Mouse (Mus musculus) urinary bladder, postnatal 0 days (tissue): Measurements from ENCODE around the gene Tas2r119. TPM values are rescaled to one million over a fixed set of nuclear protein-coding genes. Genes with fewer than 3 reads are reported as not detected.

ENCODE experiments used
- polyA plus RNA-seq: library from polyadenylated mRNA; unstranded; fragments of >200 nt; fragmentation: Nextera tagmentation; extraction: Ambion mirVana; gene quantifications from 2 replicates; pipeline ENCODE4 v1.2.1, GENCODE M21; 2015

Tas2r119 gene
- polyA plus RNA-seq: not detected in 2 replicates

GRCm38 (mm10) chr15:32176989-32177388 lies at the start of gene Tas2r119:
Tas2r119 (plus strand) TSS chr15:32177289.

Other genes starting within 250 kb of the Tas2r119 start
- 8.3 and 8.7 TPM in 2 replicates for gene Sema5a, start 67.5 kb downstream of the Tas2r119 start, polyA plus RNA-seq